9 mouse cellular contexts compared by ENCODE assay signal in the genomic region with DNA sequence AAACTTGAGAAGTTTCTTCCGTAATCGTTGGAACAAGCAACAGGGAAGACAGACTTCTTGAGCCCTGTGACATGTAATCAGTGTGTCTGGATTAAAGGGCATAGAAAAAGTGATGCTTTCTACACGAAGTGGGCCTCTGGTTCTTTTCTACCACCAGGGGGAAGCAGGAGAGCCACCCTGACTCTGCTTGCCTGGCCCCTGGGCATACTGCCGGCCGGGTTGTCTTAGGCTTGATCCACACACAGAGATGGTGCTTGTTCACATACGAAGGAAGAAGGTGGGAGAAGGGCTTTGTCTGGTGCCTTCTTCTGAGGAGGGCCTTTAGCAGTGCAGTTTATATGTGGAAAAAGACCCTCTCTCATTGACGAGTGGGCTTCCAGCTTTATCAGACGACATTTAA. TPM values are rescaled to one million over a fixed set of nuclear protein-coding genes. Genes with fewer than 3 reads are reported as not detected.
DNase-seq lines count a peak whose midpoint lies in the region; ATAC-seq and TF ChIP-seq lines count a peak whose summit lies in the region.
"Had no signal": no experiment of that assay in that cellular context is flagged by ENCODE, and none has a peak within 500 bp of the region (broad histone marks: within the 10 kb centered on the region; RNA-seq: fewer than 3 reads in every experiment).

No protein-coding gene starts in this region.

- DNase-seq in frontal cortex, postnatal 25 days (ENCODE audit: low spot score in 2 of 2): no peak
- peak; percentile 84 for DNase-seq in midbrain, embryonic 11.5 days (ENCODE audit: low spot score, missing footprints)
- DNase-seq in spleen, adult 12 weeks (ENCODE audit: low spot score): no peak
- no peak for DNase-seq in c-Kit-positive CD71-positive TER-119-positive erythroid progenitor cells, embryonic 14.5 days (ENCODE audit: low spot score)

- peak; percentile 42; the same call in 1 of the 2 replicates for TF ChIP-seq CTCF in olfactory bulb, adult 2 months (IDR thresholded peaks at IDR 0.05; ENCODE audit: insufficient read depth, low read depth, low read length)

- no peaks in the 10 kb centered on the region for H3K9me3 ChIP-seq in midbrain, embryonic 11.5 days (ENCODE audit: control insufficient read depth, low read length)
- H3K9me3 ChIP-seq in midbrain, embryonic 16.5 days (replicated peaks; ENCODE audit: control insufficient read depth, low read length, poor library complexity, severe bottlenecking): no peaks in the 10 kb centered on the region
- H3K9me3 ChIP-seq: megakaryocyte, embryonic 14.5 days had no signal

- peaks cover 48% of the 10 kb centered on the region for H3K4me1 ChIP-seq in midbrain, embryonic 11.5 days (ENCODE audit: control insufficient read depth, insufficient read depth, low read length)
- H3K4me1 ChIP-seq in midbrain, embryonic 16.5 days (ENCODE audit: control insufficient read depth, insufficient read depth, low read length): peaks cover 23% of the 10 kb centered on the region
- peaks cover 45% of the 10 kb centered on the region for H3K4me1 ChIP-seq in olfactory bulb, adult 2 months (ENCODE audit: control insufficient read depth, insufficient read depth, low read length)
- H3K4me1 ChIP-seq: megakaryocyte, embryonic 14.5 days had no signal

- no peak for TF ChIP-seq POLR2A in olfactory bulb, adult 2 months (IDR thresholded peaks at IDR 0.05; ENCODE audit: insufficient read depth, low read depth, low read length)

- no peak overlapping the region for H3K27ac ChIP-seq in midbrain, embryonic 11.5 days (ENCODE audit: low read depth, low read length)
- H3K27ac ChIP-seq in midbrain, embryonic 16.5 days (ENCODE audit: low read length): no peak overlapping the region
- H3K27ac ChIP-seq in olfactory bulb, adult 2 months (ENCODE audit: insufficient read depth, low read depth, low read length): no peak overlapping the region

- whole genome bisulfite sequencing in midbrain, embryonic 11.5 days: 58% methylated on average over 8 of the region's 8 CpGs
- WGBS in midbrain, embryonic 16.5 days: 44% methylated on average over 8 of the region's 8 CpGs
- 41% methylated on average over 8 of the region's 8 CpGs for WGBS in olfactory bulb, adult 2 months

- no peaks in the 10 kb centered on the region for H3K27me3 ChIP-seq in midbrain, embryonic 11.5 days (ENCODE audit: control insufficient read depth, insufficient read depth, low read length)
- H3K27me3 ChIP-seq in midbrain, embryonic 16.5 days (ENCODE audit: control insufficient read depth, insufficient read depth, low read depth, low read length): 0 out of 2 replicates have a peak, but pooled peaks cover 2% of the 10 kb centered on the region
- H3K27me3 ChIP-seq: megakaryocyte, embryonic 14.5 days had no signal

- no peaks in the 10 kb centered on the region for H3K36me3 ChIP-seq in midbrain, embryonic 11.5 days (ENCODE audit: control insufficient read depth, insufficient read depth, low read length)
- H3K36me3 ChIP-seq in midbrain, embryonic 16.5 days (ENCODE audit: control insufficient read depth, insufficient read depth, low read length): no peaks in the 10 kb centered on the region

- ATAC-seq in frontal cortex, adult (ENCODE audit: low TSS enrichment): peak; percentile 62
- ATAC-seq in midbrain, embryonic 11.5 days (ENCODE audit: low FRiP score): peak; percentile 43; the same call in 1 of the 2 replicates
- ATAC-seq in midbrain, embryonic 16.5 days: no peak
- ATAC-seq in granulocyte monocyte progenitor cell, adult 5-6 weeks (replicated peaks; ENCODE audit: poor library complexity, severe bottlenecking): peak; percentile 70

- no peak overlapping the region for H3K4me2 ChIP-seq in midbrain, embryonic 11.5 days
- H3K4me2 ChIP-seq in midbrain, embryonic 16.5 days (ENCODE audit: low read length): no peak overlapping the region

- no peak overlapping the region for H3K4me3 ChIP-seq in midbrain, embryonic 11.5 days (ENCODE audit: low read depth, low read length)
- no peak overlapping the region for H3K4me3 ChIP-seq in midbrain, embryonic 16.5 days (ENCODE audit: low read depth, low read length)
- no peak overlapping the region for H3K4me3 ChIP-seq in olfactory bulb, adult 2 months (ENCODE audit: insufficient read depth, low read depth, low read length)
- H3K4me3 ChIP-seq: megakaryocyte, embryonic 14.5 days had no signal

- no peak overlapping the region for H3K9ac ChIP-seq in midbrain, embryonic 11.5 days (ENCODE audit: low read length)
- H3K9ac ChIP-seq in midbrain, embryonic 16.5 days (ENCODE audit: low read depth, low read length): no peak overlapping the region

RNA-seq across cellular contexts. Expression of a gene that starts 17.5 kb away (rescaled TPM):
- 15.7 and 16.2 TPM in 2 replicates for polyA plus RNA-seq in midbrain, embryonic 11.5 days (2014; fragmentation: Nextera tagmentation; extraction: Ambion mirVana)
- polyA plus RNA-seq in midbrain, embryonic 16.5 days (2015; fragmentation: Nextera tagmentation; extraction: Ambion mirVana): 4.6 and 5.0 TPM in 2 replicates
- total RNA-seq in granulocyte monocyte progenitor cell, adult 5-6 weeks (2014; fragmentation: Nextera tagmentation): 8.7 and 13.1 TPM in 2 replicates
- 6.3 and 9.9 TPM in 2 replicates for total RNA-seq in granulocyte monocyte progenitor cell, adult 5-6 weeks (2017)
- polyA plus RNA-seq in olfactory bulb, adult 2 months (2012; ENCODE audit: insufficient read depth, insufficient read length, low replicate concordance, missing spikeins): 103 TPM in 1 of 2 replicates, not detected in the other
